Mouse (Mus musculus) hindbrain, embryonic 16.5 days (tissue): ENCODE measurements around the gene Dock4. TPM values are rescaled to one million over a fixed set of nuclear protein-coding genes. Genes with fewer than 3 reads are reported as not detected.

Source experiments
- ATAC-seq: fragments of 200-750 bp; cut with Nextera tagmentation; 2 replicates; pipeline ENCODE4 v1.8.0; 2017; ENCODE audit warnings: moderate TSS enrichment, moderate library complexity
- H3K27ac ChIP-seq: fragments of 300-500 bp; sonication (generic); 2 replicates; pipeline ENCODE4 v1.5.1; 2014; ENCODE audit warnings: low read depth, mild to moderate bottlenecking, control low read depth, low read length, moderate library complexity
- H3K27me3 ChIP-seq: fragments of 300-500 bp; sonication (generic); replicated peaks from 2 replicates; pipeline ENCODE4 v1.6.1; 2014; ENCODE audit warnings: low read length; ENCODE audit not compliant: control insufficient read depth, insufficient read depth
- H3K36me3 ChIP-seq: fragments of 300-500 bp; sonication (generic); 2 replicates; pipeline ENCODE4 v1.6.1; 2014; ENCODE audit warnings: mild to moderate bottlenecking, low read length, moderate library complexity, mixed read lengths; ENCODE audit not compliant: control insufficient read depth, insufficient read depth
- H3K4me1 ChIP-seq: fragments of 300-500 bp; sonication (generic); 2 replicates; pipeline ENCODE4 v1.6.1; 2014; ENCODE audit warnings: low read depth, low read length; ENCODE audit not compliant: control insufficient read depth, insufficient read depth
- H3K4me2 ChIP-seq: fragments of 300-500 bp; sonication (generic); 2 replicates; pipeline ENCODE4 v1.6.1; 2014; ENCODE audit warnings: mild to moderate bottlenecking, low read length, control low read depth, moderate library complexity
- H3K4me3 ChIP-seq: fragments of 300-500 bp; sonication (generic); 2 replicates; pipeline ENCODE4 v1.5.1; 2014; ENCODE audit warnings: mild to moderate bottlenecking, low read length, control low read depth, moderate library complexity
- H3K9ac ChIP-seq: fragments of 300-500 bp; sonication (generic); 2 replicates; pipeline ENCODE4 v1.6.1; 2014; ENCODE audit warnings: low read depth, mild to moderate bottlenecking, control low read depth, low read length, moderate library complexity
- H3K9me3 ChIP-seq: fragments of 300-500 bp; sonication (generic); 2 replicates; pipeline ENCODE4 v1.6.1; 2014; ENCODE audit warnings: mild to moderate bottlenecking, low read length, moderate library complexity; ENCODE audit not compliant: control insufficient read depth
- WGBS: fragments of 180-500 bp; shearing (Covaris S2); extraction: QIAGEN DNeasy Blood & Tissue Kit; methylation state at CpG from one replicate; pipeline ENCODE4 v1.1.7; 2014; 5-methylcytosine and 5-hydroxymethylcytosine counted together
- polyA plus RNA-seq: library from polyadenylated mRNA; unstranded; fragments of >200 nt; fragmentation: Nextera tagmentation; extraction: Ambion mirVana; gene quantifications from 2 replicates; pipeline ENCODE4 v1.2.1, GENCODE M21; 2015

The Dock4 gene
- polyA plus RNA-seq, 1 experiment from 2014 or later, result 28.9 TPM

- Histone ChIP-seq H3K4me1 (no peaks in the 10 kb centered on the region), H3K36me3 (0 out of 2 replicates have a peak, but pooled peaks cover 2% of the 10 kb centered on the region), H3K27ac (no peak overlapping the region), H3K9ac (no peak overlapping the region), H3K4me2 (no peak overlapping the region), H3K27me3 (no peaks in the 10 kb centered on the region), H3K9me3 (peaks cover under 1% of the 10 kb centered on the region; the same call in 1 of the 2 replicates), H3K4me3 (no peak overlapping the region)
- 63% methylated on average over 3 of the region's 3 CpGs for WGBS
- ATAC-seq, result no peak
Observed at GRCm38 (mm10) chr12:40429976-40430375, 15.8 kb upstream of the Dock4 start.

GRCm38 (mm10) chr12:40431075-40431474 is 14.7 kb upstream of the Dock4 start:
- no peak overlapping the region for H3K27ac ChIP-seq
- 37% methylated on average over 5 of the region's 5 CpGs for WGBS

GRCm38 (mm10) chr12:40434101-40434500 is 11.7 kb upstream of the Dock4 start:
- H3K4me1 ChIP-seq, result no peaks in the 10 kb centered on the region
- no peak overlapping the region for H3K4me2 ChIP-seq
- no peak overlapping the region for H3K27ac ChIP-seq
- ATAC-seq, result no peak
- no peak overlapping the region for H3K4me3 ChIP-seq
- H3K9ac ChIP-seq, result no peak overlapping the region
- H3K36me3 ChIP-seq, result no peaks in the 10 kb centered on the region
- no peaks in the 10 kb centered on the region for H3K9me3 ChIP-seq
- WGBS, result 50% methylated on average over 3 of the region's 3 CpGs
- no peaks in the 10 kb centered on the region for H3K27me3 ChIP-seq

More at GRCm38 (mm10) chr12:40431075-40431474, 14.7 kb upstream of the Dock4 start:
- no peaks in the 10 kb centered on the region for H3K36me3 ChIP-seq
- ATAC-seq, result peak; percentile 61; the same call in 1 of the 2 replicates
- H3K27me3 ChIP-seq, result no peaks in the 10 kb centered on the region
- H3K4me1 ChIP-seq, result no peaks in the 10 kb centered on the region
- H3K4me2 ChIP-seq, result no peak overlapping the region
- no peak overlapping the region for H3K9ac ChIP-seq
- H3K9me3 ChIP-seq, result no peaks in the 10 kb centered on the region
- H3K4me3 ChIP-seq, result no peak overlapping the region

GRCm38 (mm10) chr12:40438049-40438448 is 7.7 kb upstream of the Dock4 start:
- Histone ChIP-seq H3K27me3 (no peaks in the 10 kb centered on the region), H3K4me2 (no peak overlapping the region), H3K36me3 (no peaks in the 10 kb centered on the region), H3K4me1 (no peaks in the 10 kb centered on the region), H3K27ac (no peak overlapping the region), H3K9ac (no peak overlapping the region), H3K4me3 (no peak overlapping the region), H3K9me3 (no peaks in the 10 kb centered on the region)
- peak; percentile 42; the same call in 1 of the 2 replicates for ATAC-seq
- WGBS, result 6% methylated on average over 2 of the region's 2 CpGs

- H3K27me3 ChIP-seq, result no peaks in the 10 kb centered on the region
- peak overlapping the region; percentile 95 for H3K4me2 ChIP-seq
- H3K9ac ChIP-seq, result peak overlapping the region; percentile 79
- H3K9me3 ChIP-seq, result no peaks in the 10 kb centered on the region
- ATAC-seq, result peak; percentile 41
- no peaks in the 10 kb centered on the region for H3K36me3 ChIP-seq
- H3K4me3 ChIP-seq, result peak overlapping the region; percentile 87
- 2% methylated on average over 16 of the region's 16 CpGs for WGBS
- H3K27ac ChIP-seq, result peak overlapping the region; percentile 77
- peaks cover 10% of the 10 kb centered on the region for H3K4me1 ChIP-seq
Observed at GRCm38 (mm10) chr12:40445206-40445605, 546 bp upstream of the Dock4 start.

- Histone ChIP-seq H3K9me3 (no peaks in the 10 kb centered on the region), H3K4me3 (peak overlapping the region; percentile 87), H3K9ac (peak overlapping the region; percentile 82), H3K36me3 (no peaks in the 10 kb centered on the region), H3K4me1 (peaks cover 10% of the 10 kb centered on the region), H3K27me3 (no peaks in the 10 kb centered on the region), H3K27ac (peak overlapping the region; percentile 91), H3K4me2 (peak overlapping the region; percentile 60)
- under 1% methylated on average over 43 of the region's 44 CpGs for WGBS
- peak; percentile 9 for ATAC-seq
Observed at GRCm38 (mm10) chr12:40446450-40447381, 964 bp downstream of the Dock4 start.

GRCm38 (mm10) chr12:40447561-40448355 is 2.0 kb downstream of the Dock4 start:
- H3K4me2 ChIP-seq, result peak overlapping the region; percentile 60
- no peaks in the 10 kb centered on the region for H3K36me3 ChIP-seq
- H3K4me3 ChIP-seq, result peak overlapping the region; percentile 87
- H3K27ac ChIP-seq, result 0 out of 2 replicates have a peak overlapping the region, but pooled peaks have one; percentile 20
- no peak for ATAC-seq
- peak overlapping the region; percentile 82 for H3K9ac ChIP-seq
- no peaks in the 10 kb centered on the region for H3K9me3 ChIP-seq
- WGBS, result 11% methylated on average over 10 of the region's 10 CpGs
- H3K4me1 ChIP-seq, result peaks cover 10% of the 10 kb centered on the region
- H3K27me3 ChIP-seq, result no peaks in the 10 kb centered on the region

- Histone ChIP-seq H3K9ac (no peak overlapping the region), H3K36me3 (no peaks in the 10 kb centered on the region), H3K9me3 (no peaks in the 10 kb centered on the region), H3K4me3 (no peak overlapping the region), H3K27me3 (no peaks in the 10 kb centered on the region), H3K27ac (no peak overlapping the region), H3K4me2 (peak overlapping the region; percentile 7), H3K4me1 (peaks cover 10% of the 10 kb centered on the region)
- 81% methylated on average over 9 of the region's 9 CpGs for whole genome bisulfite sequencing
- no peak for ATAC-seq
Observed at GRCm38 (mm10) chr12:40449119-40449795, 3.5 kb downstream of the Dock4 start.
